Mouse (Mus musculus) urinary bladder, postnatal 10 days (tissue): ENCODE measurements at regions not wholly inside any gene's neighbourhood (a gene's known extent, or its start where the extent isn't known, plus 50 kb on each side); places are given as distances from the start of the nearest gene placed in this dataset.

ENCODE experiments used
- DNase-seq: peaks from one replicate; pipeline ENCODE4 v3.0.0; 2022; ENCODE audit warnings: low spot score

DNA sequence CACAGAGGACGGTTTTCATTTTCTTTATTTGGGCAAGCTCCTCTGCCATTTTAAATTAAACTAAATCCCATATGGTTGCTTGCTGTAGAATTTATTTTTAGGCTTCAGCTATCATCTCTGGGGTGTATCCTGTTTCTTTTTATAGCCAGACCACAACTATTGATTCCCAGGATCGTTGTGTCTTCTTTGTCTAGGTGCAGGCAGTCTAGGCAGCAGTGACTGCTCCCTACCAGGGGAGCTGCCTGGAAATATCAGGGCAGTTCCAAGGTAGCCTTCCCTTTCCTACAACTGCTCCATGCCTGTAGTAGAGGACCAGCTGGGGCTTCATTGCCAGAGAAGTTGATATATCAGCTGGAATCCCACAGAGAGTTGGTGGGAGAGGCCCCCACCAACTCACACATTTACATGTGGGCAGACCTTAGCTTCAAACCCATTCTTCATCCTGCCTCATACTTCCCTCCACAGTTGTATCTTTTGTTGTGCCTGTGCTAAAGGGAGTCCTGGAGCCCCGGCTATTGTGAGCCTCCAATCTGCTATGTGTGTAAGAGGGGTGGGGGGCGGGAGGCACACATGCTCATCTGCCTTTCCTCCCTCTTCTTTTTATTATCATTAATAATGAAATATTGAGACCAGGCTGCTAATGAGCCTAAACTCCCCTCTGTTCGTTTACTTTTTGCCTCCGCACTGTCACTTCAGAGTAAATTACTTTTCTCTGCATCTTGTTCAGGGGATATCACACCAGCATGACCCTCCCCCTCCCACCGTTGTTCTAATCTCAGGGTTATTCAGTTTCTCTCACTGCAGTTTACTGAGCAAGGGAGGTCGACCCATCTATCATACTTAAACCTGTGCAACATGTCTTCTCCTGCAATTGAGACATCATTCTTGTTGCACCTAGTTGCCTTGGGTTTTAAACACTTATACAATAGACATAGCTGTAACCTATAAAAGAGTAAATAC lies 576.3 kb upstream of the Plxna2 start:
- no peak for DNase-seq

DNA sequence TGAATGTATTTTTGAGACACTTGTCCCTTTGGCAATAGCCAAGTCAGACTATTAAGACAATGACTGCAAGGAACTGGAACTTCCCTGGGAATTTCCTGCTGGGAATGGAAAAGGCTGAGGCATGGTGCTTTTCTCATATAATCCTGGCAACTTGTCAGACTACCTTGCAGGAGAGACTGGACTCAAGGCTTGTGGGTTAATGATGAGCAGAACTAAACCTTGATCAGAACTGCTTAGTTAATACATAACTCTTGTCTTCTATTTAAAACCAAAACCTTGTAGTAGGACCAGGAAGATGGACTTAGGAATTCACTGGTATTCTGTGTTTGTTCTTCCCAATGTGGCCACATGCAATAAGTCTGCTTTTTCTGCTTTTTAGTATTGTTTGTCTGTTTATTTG lies 579.3 kb upstream of the Plxna2 start:
- no peak for DNase-seq

DNA sequence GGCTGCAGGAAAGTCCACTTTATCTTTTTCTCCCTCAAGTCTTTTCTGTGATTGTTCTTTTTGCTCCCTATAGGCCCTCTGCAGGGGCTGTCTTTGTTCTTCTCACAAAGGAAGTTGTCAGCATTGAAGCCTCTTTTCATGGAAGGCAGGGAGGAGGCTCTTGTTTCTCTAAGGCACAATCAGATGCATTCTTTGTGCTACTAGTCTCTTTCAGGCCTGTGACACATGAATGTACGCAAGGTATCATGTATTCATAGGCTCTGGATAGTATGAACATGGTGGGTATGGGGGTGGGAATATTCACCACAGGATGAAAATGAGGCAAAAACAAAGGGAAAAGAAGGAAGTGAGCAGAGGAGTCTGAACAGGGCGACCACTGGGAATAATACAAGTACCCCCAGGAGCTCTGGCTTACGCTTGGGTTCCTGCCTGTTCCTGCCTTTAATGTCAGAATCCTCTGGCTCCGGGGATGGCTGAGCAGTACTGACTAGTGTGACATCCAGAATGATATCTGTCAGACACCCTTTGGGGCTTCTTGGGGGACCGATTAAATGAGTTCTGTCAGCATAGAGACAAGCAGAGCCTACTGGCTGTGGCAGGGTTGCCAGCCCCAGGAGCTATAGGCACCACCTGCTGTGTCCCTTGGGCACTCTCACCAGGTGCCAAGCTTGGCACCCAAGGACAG lies 583.7 kb upstream of the Plxna2 start:
- DNase-seq = no peak

DNA sequence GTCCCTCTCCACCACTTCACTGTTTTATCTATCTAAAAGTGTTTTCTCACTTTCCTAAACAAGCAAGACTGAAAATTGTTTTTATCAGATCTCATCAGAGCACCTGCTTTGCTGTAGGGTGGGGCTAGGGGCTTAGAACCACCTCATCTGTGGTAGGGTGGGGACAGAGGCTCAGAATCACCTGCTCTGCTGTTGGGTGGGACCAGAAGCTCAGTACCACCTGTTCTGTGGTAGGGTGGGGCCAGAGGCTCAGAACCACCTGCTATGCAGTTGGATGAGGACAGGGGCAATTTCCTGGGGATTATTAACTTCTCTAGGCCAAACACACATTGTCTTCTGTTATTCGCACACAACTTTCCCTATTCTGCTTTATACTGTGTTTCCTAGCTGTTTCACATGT lies 585.4 kb upstream of the Plxna2 start:
- DNase-seq = no peak

DNA sequence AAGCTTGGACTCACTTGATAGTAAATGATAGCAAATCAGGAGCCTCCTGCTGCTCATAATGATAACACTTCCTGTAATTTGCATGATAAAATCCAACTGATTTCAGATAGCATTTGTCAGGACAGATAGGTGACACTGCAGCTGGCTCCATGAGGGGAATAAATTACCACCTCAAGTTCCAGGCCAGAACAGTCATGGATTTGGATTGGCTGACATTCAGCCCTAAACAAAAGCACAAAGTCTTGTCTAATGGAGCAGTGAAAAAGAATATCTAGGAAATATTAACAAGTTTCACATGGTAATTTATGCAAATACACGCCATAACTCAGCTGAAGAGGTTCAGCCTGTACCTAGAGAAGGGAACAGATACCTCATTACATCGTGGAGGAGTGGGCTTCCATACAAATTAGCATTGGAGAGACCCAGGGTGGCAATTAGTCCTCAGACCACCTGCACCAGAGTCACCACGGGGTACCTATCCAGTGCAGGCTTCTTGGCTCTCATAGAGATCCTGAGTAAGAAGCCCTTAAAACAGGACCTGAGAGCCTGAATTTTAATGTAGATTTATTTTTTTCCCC lies 587.3 kb upstream of the Plxna2 start:
- no peak for DNase-seq

DNA sequence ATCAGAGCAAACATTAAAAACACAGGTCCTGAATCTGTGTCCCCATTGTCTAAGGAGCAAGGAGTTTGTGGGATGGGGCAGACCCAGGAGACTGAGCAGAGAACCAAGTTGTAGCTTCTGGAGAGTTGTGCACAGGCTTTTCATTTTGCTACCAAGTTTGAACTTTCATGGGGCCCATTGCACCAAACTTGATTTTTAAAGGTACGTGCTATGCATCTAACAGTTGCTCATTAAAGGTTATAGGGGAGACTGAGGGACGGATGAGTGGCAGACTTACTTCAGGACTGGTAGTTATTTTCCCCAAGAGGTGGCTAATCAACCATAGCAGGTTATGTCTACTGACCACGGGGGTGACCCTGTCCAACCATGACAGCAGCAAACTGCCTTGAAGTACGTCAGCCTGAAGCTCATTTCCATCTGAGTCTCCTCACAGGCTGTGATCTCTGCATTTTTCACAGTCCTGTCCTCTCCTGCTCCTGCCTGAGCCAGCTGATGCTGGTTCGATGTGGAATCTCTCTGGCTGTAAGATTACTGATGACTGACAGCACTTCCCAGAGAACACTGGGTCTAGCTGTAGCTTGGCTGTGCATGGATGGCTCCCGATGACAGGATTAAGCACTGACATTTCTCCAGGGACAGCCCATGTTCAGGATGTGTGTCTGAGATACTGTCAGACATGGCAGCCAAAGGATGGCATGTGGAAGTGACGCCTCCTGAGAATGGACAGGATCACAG lies 590.9 kb upstream of the Plxna2 start:
- no peak for DNase-seq

DNA sequence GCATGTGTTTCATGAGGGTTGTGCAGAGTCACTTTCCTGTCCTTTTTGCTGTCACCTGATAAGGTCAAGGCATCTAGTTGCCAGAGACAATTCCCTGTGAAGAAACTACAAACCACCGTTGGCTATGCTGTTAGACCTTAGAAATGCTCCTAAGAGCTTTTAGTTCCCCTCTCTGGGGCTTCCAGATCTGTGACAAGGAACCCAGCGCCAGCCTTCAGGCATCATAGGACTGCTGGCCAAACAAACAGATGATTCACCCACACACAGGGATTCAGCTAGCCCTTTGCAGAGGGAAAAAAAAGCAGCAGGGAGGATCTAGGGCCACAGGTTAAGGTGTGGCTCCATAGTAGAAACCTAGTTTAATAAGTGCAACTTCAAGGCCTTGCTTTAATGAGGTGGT lies 591.8 kb upstream of the Plxna2 start:
- DNase-seq = no peak

DNA sequence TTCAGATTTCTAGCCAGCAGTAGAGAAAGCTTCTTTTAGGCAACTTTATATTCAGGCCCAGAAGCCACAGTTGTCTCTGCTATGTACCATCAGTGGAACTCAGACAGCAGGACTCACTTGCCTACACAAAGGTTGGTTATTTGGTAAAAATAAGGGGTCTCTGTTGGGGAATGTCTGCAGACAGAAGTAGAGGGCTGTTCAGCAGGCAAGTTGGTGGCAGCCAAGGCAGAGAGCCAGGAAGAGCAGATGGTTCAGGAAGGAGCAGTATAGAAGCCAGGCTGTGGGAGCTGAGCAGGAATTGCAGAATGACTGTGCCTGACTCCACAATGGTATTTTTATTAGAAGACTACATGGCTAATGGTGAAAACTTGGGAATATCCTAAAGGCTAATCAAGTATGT lies 598.7 kb upstream of the Plxna2 start:
- DNase-seq = no peak

DNA sequence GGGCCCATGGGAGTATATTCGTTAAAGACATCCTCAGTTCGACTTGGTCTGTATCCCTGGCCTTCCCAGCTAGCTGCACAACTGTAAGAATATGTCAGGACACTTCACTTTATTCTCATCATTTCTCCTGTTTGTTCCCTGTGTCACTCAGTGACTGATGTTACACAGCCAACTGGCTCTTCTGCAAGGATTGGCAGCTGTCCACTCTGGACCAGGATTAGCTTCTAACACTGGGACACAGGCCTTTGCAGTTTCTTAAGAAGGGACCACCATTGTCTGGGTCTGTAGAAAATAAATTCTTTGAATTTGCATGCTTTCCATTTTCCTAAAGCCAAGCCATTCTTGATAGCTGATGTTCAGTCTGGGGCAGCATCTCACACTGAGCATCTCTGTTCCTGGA lies 622.1 kb upstream of the Camk1g start:
- no peak for DNase-seq

DNA sequence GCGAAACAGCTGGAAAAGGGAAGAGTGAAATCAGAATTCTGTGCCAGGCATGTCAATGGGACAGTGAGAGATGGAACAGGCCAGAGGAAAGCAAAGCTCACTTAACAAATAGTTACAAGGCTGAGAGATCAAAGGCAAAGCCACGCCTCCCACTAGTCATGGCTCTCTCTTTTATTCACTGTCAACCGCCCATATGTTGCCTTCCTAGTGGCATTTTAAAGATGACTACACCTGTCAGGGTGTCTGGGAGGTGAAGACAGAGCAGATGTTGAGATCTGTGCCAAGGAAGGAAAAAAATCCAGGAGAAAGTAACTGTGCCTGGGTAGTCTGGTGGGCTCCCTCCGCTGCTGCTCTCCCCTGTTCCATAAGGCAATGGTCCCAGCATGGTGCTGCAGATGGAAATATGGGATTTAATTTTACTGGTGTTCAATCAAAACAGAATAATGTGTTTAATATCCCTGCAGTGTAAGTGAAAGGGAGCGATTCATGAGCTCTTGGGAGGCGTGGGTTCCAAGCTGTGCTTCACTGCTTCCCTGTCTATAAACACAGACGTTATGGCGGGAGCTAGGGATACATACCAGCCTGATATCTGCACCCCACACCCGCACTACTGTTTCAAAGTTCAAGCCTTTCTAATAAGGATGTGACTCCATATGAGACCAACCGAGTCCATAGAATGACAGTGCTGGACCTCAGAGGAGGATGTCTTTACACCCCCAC lies 620.0 kb upstream of the Camk1g start:
- no peak for DNase-seq

DNA sequence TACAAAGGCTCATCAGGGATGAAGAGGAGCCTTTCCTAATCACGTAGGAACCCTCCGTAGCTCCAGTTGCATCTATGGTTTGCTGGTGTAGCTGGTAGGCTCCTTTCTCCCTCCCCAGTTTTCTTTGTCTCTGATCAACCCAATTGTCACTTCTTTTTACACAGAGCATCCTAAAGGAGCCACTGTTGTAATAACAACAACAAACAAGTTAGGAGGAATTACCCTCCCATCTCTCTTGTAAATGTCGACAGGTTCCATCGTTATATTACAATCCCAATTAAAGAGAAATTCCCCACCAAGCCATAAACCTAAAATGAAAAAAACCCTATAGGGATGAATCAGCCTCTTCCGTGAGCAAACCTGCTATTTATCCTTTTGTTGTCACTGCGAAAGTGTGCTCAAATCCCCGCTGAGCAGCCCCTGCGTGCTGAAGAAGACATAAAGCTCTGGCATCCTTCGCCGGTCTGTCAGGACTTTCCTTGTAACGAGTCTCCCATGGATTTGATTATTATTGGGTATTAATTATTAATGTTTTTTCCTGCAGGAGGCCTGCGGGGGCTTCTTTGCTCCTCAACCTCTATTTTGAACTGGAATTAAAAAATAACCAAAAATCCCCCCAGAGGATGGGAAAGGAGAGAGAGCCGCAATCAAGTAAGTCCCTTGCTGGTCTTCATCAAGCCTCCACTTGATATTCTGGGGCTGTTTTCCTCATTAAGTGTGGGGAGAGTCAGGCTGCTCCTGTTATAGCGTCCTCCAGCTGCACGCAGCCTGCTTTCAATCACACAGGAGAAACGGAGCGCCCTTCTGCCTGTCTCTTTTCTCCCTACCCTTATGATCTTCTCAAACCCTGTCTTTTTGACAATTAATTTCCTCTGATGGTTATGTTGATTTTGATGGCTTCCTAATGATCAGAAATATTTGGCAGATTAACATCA lies 619.1 kb upstream of the Camk1g start:
- no peak for DNase-seq

DNA sequence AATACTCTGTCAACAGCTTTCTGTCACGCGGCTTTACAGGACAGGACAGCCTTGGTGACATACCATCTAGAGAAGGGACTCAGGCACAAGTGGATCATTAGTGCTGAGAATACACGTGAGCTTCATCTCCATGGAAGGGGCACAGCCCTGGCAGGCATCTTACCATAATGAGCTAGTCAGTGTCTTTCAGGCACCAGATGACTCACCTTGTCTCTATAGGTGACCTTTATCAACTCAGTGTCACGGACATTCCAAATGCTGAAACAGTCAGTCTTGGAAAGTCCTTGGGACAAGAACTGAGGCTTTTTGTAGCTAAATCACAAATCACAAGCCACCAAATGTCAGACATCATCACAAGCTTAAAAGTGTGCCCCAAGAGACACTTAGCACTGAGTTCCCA lies 610.5 kb upstream of the Camk1g start:
- no peak for DNase-seq

DNA sequence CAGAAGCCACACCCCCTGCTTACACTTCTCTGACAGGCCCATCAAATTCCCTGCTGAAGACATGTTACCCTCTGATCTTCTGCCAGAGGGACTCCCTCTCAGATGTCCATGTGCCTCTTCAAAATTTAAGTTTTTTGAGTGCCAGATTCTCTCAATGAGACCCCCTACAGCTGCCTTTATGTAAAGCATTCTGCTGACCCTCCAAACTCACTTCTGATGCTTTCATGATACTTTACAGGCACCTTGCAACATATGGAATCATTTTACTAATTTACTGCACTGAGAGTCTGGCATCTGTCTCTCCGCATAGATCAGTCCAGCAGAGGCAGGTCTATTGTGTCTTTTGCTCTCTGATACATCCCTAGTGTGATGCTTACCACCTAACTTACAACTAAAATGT lies 601.4 kb upstream of the Camk1g start:
- no peak for DNase-seq

DNA sequence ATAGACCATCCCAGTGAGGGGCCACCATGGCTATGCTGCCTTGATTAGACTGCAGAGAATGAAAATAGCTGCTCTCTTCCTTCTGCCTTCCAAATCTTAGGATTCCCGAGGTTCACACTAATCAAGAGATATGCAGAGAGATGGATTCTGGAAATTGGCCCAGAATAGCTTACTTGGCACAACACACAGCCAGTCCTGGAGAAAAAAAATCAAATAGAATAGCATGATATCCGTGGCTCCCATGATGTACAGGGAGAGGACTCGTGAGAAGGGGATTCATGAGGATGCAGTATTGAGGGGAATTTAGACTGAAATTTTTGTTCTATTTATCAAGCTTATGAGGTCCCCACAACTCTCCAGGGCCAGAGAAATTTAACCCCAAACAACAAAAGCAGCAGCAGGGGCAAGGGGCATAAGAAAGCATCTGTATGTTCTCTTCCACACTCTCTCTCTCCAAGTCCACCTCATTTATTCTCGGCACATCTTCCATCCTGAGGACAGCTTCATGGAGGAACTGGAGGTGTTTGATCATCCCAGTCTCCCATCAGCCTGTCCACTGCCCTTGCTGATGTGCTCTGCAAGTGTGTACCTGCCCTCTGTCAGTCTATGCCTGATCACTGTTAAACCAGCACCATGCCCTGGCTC lies 599.3 kb upstream of the Camk1g start:
- DNase-seq = no peak

DNA sequence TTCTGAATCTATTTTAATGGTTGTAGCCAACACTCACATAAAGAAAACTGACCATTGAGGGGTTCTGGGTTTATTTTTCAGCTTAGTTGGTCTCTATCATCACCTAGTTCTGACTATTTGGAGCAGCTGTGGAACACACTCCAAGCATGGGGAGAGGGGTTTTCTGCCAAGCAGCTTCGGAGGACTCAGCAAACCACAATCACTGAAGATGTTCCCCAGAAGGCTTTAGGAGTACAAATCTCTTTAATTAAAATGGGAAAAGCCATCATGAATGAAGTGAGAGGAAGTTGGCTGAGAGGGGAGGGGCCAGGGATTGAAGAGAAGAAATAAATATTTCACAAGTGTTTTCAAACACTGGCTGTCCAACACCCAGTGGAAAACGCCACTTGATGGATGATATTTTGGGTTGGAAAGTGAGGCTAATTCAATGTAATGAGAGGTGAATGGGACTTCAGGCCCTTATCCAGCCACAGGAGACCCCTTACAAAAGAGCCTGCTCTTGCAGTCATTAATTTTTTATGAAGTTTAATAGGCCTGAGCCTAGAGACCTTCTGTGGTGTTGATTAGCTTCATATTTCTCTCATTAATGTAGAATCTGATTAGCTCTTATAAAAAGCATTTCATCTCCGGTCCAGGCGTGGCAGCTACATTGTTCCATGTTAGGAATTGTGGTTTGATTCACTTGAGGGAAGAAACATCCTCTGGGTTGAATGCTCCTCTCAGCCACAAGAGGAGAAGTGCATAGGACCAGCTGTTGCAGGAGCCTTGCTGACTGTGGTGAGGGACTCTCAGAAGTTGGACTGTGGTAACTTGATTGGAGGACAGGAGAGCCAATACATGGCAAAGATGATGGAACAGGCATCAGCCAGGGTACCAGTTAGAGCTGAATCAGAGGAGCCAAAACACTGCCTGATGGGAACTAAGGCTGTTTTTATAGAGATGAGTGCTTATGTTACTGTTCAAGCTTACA lies 598.1 kb upstream of the Camk1g start:
- DNase-seq = no peak

DNA sequence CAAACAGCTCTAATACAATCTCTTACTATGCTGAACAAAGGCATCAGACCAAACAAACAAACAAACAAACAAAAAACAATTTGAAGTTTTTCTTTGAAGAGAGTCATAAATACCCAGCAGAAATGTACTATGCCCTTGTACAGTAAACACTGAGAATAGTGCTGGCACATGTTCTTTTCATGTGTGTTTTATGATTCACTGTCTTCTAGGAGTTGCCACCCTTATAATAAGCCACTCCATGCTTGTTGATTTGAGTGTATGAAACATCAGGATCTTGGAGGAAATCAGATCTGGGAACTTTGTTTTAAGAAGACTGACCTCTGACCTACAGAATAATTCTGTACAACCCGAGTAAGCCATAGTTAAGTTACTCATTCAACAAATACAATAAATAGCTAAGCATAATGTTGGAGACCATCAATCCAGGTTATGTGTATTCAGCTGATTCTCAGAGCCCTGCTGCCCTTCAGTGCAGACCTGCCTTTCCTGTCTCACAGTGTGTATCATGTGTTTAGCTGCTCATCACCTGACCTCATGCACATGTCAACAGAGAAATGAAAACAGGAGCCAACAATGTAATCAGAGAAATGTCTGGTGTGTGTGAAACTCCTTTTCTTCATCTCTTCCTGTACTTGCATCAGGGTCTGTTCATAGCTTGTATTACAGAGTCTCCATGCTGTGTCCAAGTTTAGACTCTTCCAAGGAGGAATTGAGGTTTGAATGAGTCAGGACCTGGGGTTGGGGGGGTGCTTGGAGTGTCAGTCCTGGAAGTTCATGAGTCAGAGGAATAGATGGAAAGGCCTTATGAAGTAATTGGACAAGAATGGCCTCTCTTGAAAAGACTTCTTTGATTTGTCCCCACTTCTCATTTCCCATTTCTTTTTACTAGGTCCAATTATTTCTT lies 596.8 kb upstream of the Camk1g start:
- DNase-seq = no peak

DNA sequence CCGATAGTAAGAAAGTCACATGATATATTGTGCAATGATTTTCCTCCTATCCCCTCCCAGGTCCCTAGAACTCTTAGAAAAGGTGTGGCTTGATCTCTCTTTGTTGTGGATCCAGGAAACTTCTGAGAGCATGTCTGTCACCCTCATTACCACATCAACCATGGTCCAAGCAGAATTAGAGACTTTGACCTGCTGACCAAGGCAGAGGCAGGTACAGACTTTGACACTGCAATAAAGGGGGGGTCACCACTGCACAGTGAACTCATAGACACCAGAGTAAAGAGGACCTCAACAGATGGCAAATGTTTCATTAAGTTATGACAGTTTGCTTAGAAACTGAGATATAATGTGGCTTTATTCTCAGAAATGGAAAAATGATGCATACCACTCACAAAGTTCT lies 595.2 kb upstream of the Camk1g start:
- no peak for DNase-seq

DNA sequence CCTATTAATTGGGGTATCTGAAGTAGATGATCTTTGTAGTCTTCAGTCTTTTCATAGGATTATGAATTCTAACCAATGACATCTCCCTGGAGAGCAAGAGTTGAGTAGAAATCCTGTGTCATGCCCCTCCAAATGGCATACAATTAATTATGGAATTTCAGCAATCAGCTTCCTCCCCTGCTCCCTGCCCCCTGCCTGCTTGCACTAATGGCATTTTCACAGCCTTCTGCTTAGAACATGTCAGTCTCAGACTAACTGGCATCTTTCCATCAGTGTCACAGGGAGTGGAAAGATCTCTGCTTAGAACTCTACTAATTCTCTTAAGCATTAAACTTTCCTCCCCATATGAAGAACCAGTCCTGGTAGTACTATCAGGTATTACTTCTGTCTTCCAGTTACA lies 581.8 kb upstream of the Camk1g start:
- DNase-seq = no peak
